Mouse (Mus musculus) heart, adult 2 months (tissue): ENCODE data around the gene Selenop.

Experiments used
- CTCF ChIP-seq: fragments of 200-600 bp; IDR thresholded peaks from 2 replicates; pipeline ENCODE4 v1.8.1; 2022; ENCODE audit warnings: antibody characterized with exemption, mild to moderate bottlenecking, moderate library complexity
- EP300 ChIP-seq: fragments of 200-500 bp; IDR thresholded peaks from 2 replicates; pipeline ENCODE4 v1.6.1; 2011; ENCODE audit warnings: low read depth, low read length, control low read depth; ENCODE audit not compliant: insufficient read depth
- POLR2A ChIP-seq: fragments of 200-500 bp; IDR thresholded peaks from 2 replicates; pipeline ENCODE4 v1.6.1; 2011; ENCODE audit warnings: mild to moderate bottlenecking, low read depth, low read length, control low read depth; ENCODE audit not compliant: insufficient read depth

- TF ChIP-seq POLR2A (no peak), EP300 (no peak), CTCF (no peak)
Measured at GRCm38 (mm10) chr15:3300361-3301100, 32.2 kb downstream of the Selenop start.
